Mouse (Mus musculus) spleen, adult 2 months (tissue): Measurements from ENCODE around the gene Fcrl5.

Source experiments
- CTCF ChIP-seq: fragments of 200-500 bp; IDR thresholded peaks from 2 replicates; pipeline ENCODE4 v1.5.1; 2011; ENCODE audit warnings: mild to moderate bottlenecking, inconsistent platforms; ENCODE audit not compliant: insufficient read depth, insufficient read length, insufficient replicate concordance; ENCODE audit errors: extremely low read depth
- POLR2A ChIP-seq: fragments of 200-500 bp; IDR thresholded peaks from 2 replicates; pipeline ENCODE4 v1.6.1; 2011; ENCODE audit warnings: low read depth, low read length, inconsistent platforms

- no peak for TF ChIP-seq CTCF
- no peak for TF ChIP-seq POLR2A
Measured at GRCm38 (mm10) chr3:87533667-87534378, 98.2 kb downstream of the Fcrl5 start.
